Mouse (Mus musculus): ENCODE measurements at regions not wholly inside any gene's neighbourhood (a gene's known extent, or its start where the extent isn't known, plus 50 kb on each side); places are given as distances from the start of the nearest gene placed in this dataset.

- peak; percentile 93 for ATAC-seq (ENCODE audit: low TSS enrichment)
Observed at GRCm38 (mm10) chr11:55974224-55974875, 66.5 kb downstream of the Nmur2 start.

GRCm38 (mm10) chr11:55966580-55966979 is 74.2 kb downstream of the Nmur2 start:
- peak; percentile 78 for ATAC-seq (ENCODE audit: low TSS enrichment)

- ATAC-seq (ENCODE audit: low TSS enrichment), result no peak
Observed at GRCm38 (mm10) chr11:55958372-55958771, 82.4 kb downstream of the Nmur2 start.

GRCm38 (mm10) chr11:55957355-55957754 is 83.5 kb downstream of the Nmur2 start:
- no peak for ATAC-seq (ENCODE audit: low TSS enrichment)

- no peak for ATAC-seq (ENCODE audit: low TSS enrichment)
Observed at GRCm38 (mm10) chr11:55953696-55954095, 87.1 kb downstream of the Nmur2 start.

GRCm38 (mm10) chr11:55949596-55949995 is 91.2 kb downstream of the Nmur2 start:
- no peak for ATAC-seq (ENCODE audit: low TSS enrichment)

GRCm38 (mm10) chr11:55946629-55947240 is 94.1 kb downstream of the Nmur2 start:
- ATAC-seq (ENCODE audit: low TSS enrichment), result no peak

- no peak for ATAC-seq (ENCODE audit: low TSS enrichment)
Observed at GRCm38 (mm10) chr11:55946028-55946427, 94.8 kb downstream of the Nmur2 start.

GRCm38 (mm10) chr11:55939983-55940382 is 100.8 kb downstream of the Nmur2 start:
- no peak for ATAC-seq (ENCODE audit: low TSS enrichment)

GRCm38 (mm10) chr11:55926366-55926765 is 114.4 kb downstream of the Nmur2 start:
- ATAC-seq (ENCODE audit: low TSS enrichment), result no peak

- ATAC-seq (ENCODE audit: low TSS enrichment), result no peak
Observed at GRCm38 (mm10) chr11:55919066-55919465, 121.7 kb downstream of the Nmur2 start.

- ATAC-seq (ENCODE audit: low TSS enrichment), result no peak
Observed at GRCm38 (mm10) chr11:55918411-55918810, 122.4 kb downstream of the Nmur2 start.

- no peak for ATAC-seq (ENCODE audit: low TSS enrichment)
Observed at GRCm38 (mm10) chr11:55897506-55897905, 143.3 kb downstream of the Nmur2 start.

- no peak for ATAC-seq (ENCODE audit: low TSS enrichment)
Observed at GRCm38 (mm10) chr11:55890161-55890560, 150.6 kb downstream of the Nmur2 start.

GRCm38 (mm10) chr11:55878631-55879030 is 162.2 kb downstream of the Nmur2 start:
- ATAC-seq (ENCODE audit: low TSS enrichment), result no peak

- ATAC-seq (ENCODE audit: low TSS enrichment), result no peak
Observed at GRCm38 (mm10) chr11:55867141-55867540, 173.7 kb downstream of the Nmur2 start.

- no peak for ATAC-seq (ENCODE audit: low TSS enrichment)
Observed at GRCm38 (mm10) chr11:55859230-55859629, 181.6 kb downstream of the Nmur2 start.

GRCm38 (mm10) chr11:55820479-55820878 is 212.5 kb upstream of the Glra1 start:
- no peak for ATAC-seq (ENCODE audit: low TSS enrichment)

- ATAC-seq (ENCODE audit: low TSS enrichment), result no peak
Observed at GRCm38 (mm10) chr11:55816566-55816965, 208.6 kb upstream of the Glra1 start.

- no peak for ATAC-seq (ENCODE audit: low TSS enrichment)
Observed at GRCm38 (mm10) chr11:55810685-55811084, 202.7 kb upstream of the Glra1 start.

- ATAC-seq (ENCODE audit: low TSS enrichment), result no peak
Observed at GRCm38 (mm10) chr11:55791195-55791865, 183.3 kb upstream of the Glra1 start.

GRCm38 (mm10) chr11:55789638-55790037 is 181.6 kb upstream of the Glra1 start:
- no peak for ATAC-seq (ENCODE audit: low TSS enrichment)

GRCm38 (mm10) chr11:55781044-55781443 is 173.0 kb upstream of the Glra1 start:
- no peak for ATAC-seq (ENCODE audit: low TSS enrichment)
